Mouse (Mus musculus) olfactory bulb, adult 2 months (tissue): ENCODE results near the gene Klhdc7b. TPM values are rescaled to one million over a fixed set of nuclear protein-coding genes. Genes with fewer than 3 reads are reported as not detected.
A peak's percentile ranks its signal among the peaks of the same experiment; 100 is the strongest.

Experiments
- H3K27ac ChIP-seq: fragments of 200-500 bp; 2 replicates; pipeline ENCODE4 v1.5.1; 2012; ENCODE audit warnings: low read depth, low read length; ENCODE audit not compliant: insufficient read depth
- H3K4me1 ChIP-seq: fragments of 200-500 bp; 2 replicates; pipeline ENCODE4 v1.6.1; 2012; ENCODE audit warnings: low read length; ENCODE audit not compliant: control insufficient read depth, insufficient read depth
- H3K4me3 ChIP-seq: fragments of 200-500 bp; 2 replicates; pipeline ENCODE4 v1.5.1; 2012; ENCODE audit warnings: mild to moderate bottlenecking, low read depth, low read length, moderate library complexity; ENCODE audit not compliant: insufficient read depth
- CTCF ChIP-seq: fragments of 200-500 bp; IDR thresholded peaks from 2 replicates; pipeline ENCODE4 v1.5.1; 2012; ENCODE audit warnings: low read depth, mild to moderate bottlenecking, low read length, moderate library complexity; ENCODE audit not compliant: insufficient read depth
- POLR2A ChIP-seq: fragments of 200-500 bp; IDR thresholded peaks from 2 replicates; pipeline ENCODE4 v1.6.1; 2012; ENCODE audit warnings: mild to moderate bottlenecking, low read depth, low read length, moderate library complexity; ENCODE audit not compliant: insufficient read depth
- WGBS: fragments of 180-500 bp; shearing (Covaris S2); methylation state at CpG from one replicate; pipeline ENCODE4 v1.1.7; 2018; 5-methylcytosine and 5-hydroxymethylcytosine counted together
- polyA plus RNA-seq: library from polyadenylated mRNA; stranded (reverse); fragments of >200 nt; gene quantifications from 2 replicates; pipeline ENCODE4 v1.2.4, GENCODE M21; 2012; ENCODE audit warnings: low replicate concordance; ENCODE audit not compliant: missing spikeins, insufficient read depth, insufficient read length

Gene Klhdc7b
- polyA plus RNA-seq, 1 experiment, result not detected

- H3K4me3 ChIP-seq, result peak within 1 kb of the TSS; percentile 33
- WGBS, result 4% methylated on average over 33 of the region's 33 CpGs
- peaks cover 22% of the 10 kb centered on the region for H3K4me1 ChIP-seq
- H3K27ac ChIP-seq, result no peak within 1 kb of the TSS
- TF ChIP-seq CTCF (no peak), POLR2A (no peak)
These were observed 5.8 kb upstream of the Klhdc7b start, which contains the start of gene Odf3b for GRCm38 (mm10) chr15:89378831-89379401. Odf3b (minus strand) TSS chr15:89379282.

GRCm38 (mm10) chr15:89379429-89379828 lies 5.3 kb upstream of the Klhdc7b start:
- Histone ChIP-seq H3K27ac (no peak overlapping the region), H3K4me3 (no peak overlapping the region), H3K4me1 (peaks cover 18% of the 10 kb centered on the region)
- TF ChIP-seq POLR2A, result no peak
- TF ChIP-seq CTCF, result no peak
- WGBS, result 36% methylated on average over 10 of the region's 10 CpGs

DNA sequence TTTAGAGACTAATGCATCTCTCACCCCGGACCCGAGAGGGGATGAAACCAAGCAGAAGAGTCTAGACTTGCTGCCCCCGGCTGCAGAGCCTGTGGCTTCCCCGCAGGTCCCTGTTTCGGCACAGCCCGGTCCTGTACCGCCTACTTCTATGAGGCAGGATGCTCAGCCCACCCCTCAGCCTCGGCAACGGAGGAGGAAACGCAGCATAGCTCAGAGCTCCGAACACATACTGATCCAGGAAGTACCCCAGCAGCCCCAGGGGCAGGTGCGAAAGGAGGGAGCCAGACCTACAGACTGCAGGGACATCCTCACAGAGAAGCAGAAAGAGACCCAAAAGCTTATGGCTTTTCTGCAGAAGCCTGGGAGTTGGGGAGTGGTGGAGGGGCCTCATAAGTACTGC lies 2.4 kb downstream of the Klhdc7b start:
- TF ChIP-seq POLR2A (no peak), CTCF (no peak)
- no peaks in the 10 kb centered on the region for H3K4me1 ChIP-seq
- 54% methylated on average over 12 of the region's 12 CpGs for WGBS

DNA sequence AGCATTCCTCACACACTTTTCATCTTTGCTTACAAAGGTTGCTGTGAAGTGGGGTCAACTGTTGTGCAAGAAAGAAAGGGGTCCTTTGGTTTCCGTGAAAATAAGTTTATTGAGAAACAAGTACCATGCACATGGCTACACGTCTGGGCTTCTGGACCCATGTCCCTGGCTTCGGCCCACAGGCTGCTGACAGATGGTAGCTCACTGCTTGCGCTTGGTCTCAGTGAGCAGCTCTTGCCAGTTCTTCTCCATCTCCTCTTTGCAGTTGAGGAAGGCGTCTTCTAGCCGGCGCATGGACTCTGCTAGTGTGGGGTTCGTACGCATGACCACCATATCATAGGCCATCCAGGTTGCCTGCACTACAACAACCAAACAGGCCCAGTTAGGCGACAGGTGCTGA lies 5.4 kb downstream of the Klhdc7b start:
- WGBS, result 82% methylated on average over 10 of the region's 10 CpGs

More for the DNA sequence above, 2.4 kb downstream of the Klhdc7b start:
- H3K4me3 ChIP-seq, result no peak overlapping the region
- no peak overlapping the region for H3K27ac ChIP-seq

GRCm38 (mm10) chr15:89396883-89397282 lies 12.2 kb downstream of the Klhdc7b start:
- TF ChIP-seq CTCF (no peak), POLR2A (no peak)
- 92% methylated on average over 4 of the region's 4 CpGs for WGBS
- H3K27ac ChIP-seq, result no peak overlapping the region

More for the DNA sequence above, 5.4 kb downstream of the Klhdc7b start:
- H3K4me1 ChIP-seq, result no peaks in the 10 kb centered on the region
- H3K27ac ChIP-seq, result no peak overlapping the region
- no peak for TF ChIP-seq POLR2A
- no peak overlapping the region for H3K4me3 ChIP-seq

GRCm38 (mm10) chr15:89398146-89398545 lies 13.4 kb downstream of the Klhdc7b start:
- no peak for TF ChIP-seq CTCF
- Histone ChIP-seq H3K4me3 (no peak overlapping the region), H3K4me1 (no peaks in the 10 kb centered on the region), H3K27ac (no peak overlapping the region)
- 55% methylated on average over 2 of the region's 2 CpGs for WGBS

More at GRCm38 (mm10) chr15:89396883-89397282, 12.2 kb downstream of the Klhdc7b start:
- H3K4me1 ChIP-seq, result no peaks in the 10 kb centered on the region
- no peak overlapping the region for H3K4me3 ChIP-seq

DNA sequence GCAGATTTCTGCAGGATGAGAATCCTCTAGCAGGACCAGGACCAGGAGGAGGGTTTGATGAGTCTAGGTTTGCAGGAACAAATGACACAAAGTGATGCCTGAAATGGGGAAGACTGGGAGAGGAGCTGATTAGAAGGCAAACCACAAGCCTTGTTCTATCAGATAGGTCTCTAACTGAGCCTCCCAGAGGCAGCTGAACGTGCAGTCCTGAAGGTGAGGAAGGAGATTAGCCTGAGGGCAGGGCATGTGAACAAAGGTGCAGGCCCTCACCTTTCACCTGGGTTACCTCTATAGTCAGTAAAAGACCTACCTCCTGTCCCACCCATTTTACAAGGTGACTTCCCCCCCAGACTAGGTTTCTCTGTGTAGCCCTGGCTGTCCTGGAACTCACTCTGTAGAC lies 15.0 kb downstream of the Klhdc7b start:
- Histone ChIP-seq H3K4me3 (no peak overlapping the region), H3K4me1 (no peaks in the 10 kb centered on the region), H3K27ac (no peak overlapping the region)
- 52% methylated on average over 1 of the region's 1 CpGs for WGBS
- no peak for TF ChIP-seq POLR2A
- no peak for TF ChIP-seq CTCF

DNA sequence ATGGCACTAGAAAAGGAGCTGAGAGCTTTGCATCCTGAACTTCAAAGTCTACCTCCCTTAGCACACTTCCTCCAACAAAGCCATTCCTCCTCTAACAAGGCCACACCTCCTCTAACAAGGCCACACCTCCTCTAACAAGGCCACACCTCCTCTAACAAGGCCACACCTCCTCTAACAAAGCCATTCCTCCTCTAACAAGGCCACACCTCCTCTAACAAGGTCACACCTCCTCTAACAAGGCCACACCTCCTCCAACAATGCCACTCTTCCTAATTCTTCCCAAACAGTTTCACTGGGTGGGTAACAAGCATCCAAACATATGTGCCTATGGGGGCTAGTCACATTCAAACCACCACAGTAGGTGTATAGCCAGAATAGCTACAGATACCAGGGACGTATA lies 17.8 kb downstream of the Klhdc7b start:
- Histone ChIP-seq H3K27ac (no peak overlapping the region), H3K4me1 (no peaks in the 10 kb centered on the region), H3K4me3 (no peak overlapping the region)
- WGBS, result 93% methylated on average over 1 of the region's 1 CpGs
- TF ChIP-seq CTCF (no peak), POLR2A (no peak)

DNA sequence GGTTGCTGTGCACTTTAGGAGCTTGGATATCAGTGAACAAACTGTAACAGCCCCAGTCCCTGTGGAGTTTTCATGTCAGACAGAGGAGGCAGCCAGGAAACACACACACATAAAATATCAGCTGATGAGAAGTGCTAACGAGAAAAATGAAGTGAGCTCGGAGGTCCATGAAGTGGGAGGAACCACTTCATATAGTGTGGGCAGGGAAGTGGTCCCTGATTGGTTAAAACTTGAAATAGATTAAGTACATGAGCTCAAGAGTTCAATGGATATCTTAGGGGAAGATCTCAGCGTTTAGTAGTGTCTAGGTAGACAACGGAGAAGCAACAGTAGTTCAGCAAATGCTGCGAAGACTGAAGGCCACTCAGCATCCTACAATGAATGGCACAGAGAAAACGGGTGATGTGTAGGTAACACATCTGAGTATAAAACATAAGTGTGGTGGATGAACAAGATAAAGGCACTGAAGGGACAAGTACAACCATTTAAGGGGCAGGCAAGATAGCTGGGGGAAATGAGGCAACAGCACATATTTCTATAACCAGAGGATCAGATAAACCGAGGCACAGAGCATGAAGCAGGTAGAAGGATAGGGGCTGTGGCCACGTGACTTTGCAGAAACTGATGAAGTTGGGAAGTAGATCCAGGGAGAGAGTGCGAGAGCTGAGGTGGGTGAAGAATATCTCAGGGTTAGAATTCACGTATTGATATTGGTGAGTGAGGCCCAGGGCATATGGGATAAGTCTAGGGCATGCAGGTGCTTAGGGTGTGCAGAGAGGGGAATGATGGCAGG lies 20.3 kb downstream of the Klhdc7b start:
- H3K4me3 ChIP-seq, result no peak overlapping the region
- 84% methylated on average over 10 of the region's 10 CpGs for WGBS
- H3K4me1 ChIP-seq, result no peaks in the 10 kb centered on the region
- no peak overlapping the region for H3K27ac ChIP-seq
- TF ChIP-seq CTCF, result no peak
- no peak for TF ChIP-seq POLR2A
